Mouse (Mus musculus) C2C12 (cell line): ENCODE results near the gene Mapkapk2.

Experiments used
- CEBPB ChIP-seq: IDR thresholded peaks from one replicate; pipeline ENCODE4 v1.6.1; 2011; ENCODE audit warnings: low read depth, mild to moderate bottlenecking, control low read depth, moderate library complexity
- CTCF ChIP-seq: IDR thresholded peaks from one replicate; pipeline ENCODE4 v1.5.1; 2011; ENCODE audit not compliant: control insufficient read depth, insufficient read depth, insufficient read length
- FOSL1 ChIP-seq: IDR thresholded peaks from one replicate; pipeline ENCODE4 v1.8.0; 2011; ENCODE audit warnings: mild to moderate bottlenecking, low read length; ENCODE audit not compliant: poor library complexity, insufficient read depth, severe bottlenecking
- MAX ChIP-seq: IDR thresholded peaks from one replicate; pipeline ENCODE4 v1.6.1; 2011; ENCODE audit warnings: mild to moderate bottlenecking, control low read depth
- MYOD1 ChIP-seq: IDR thresholded peaks from one replicate; pipeline ENCODE4 v1.6.1; 2011; ENCODE audit warnings: low read depth; ENCODE audit not compliant: control insufficient read depth, insufficient read length
- USF1 ChIP-seq: IDR thresholded peaks from one replicate; pipeline ENCODE4 v1.6.1; 2011; ENCODE audit warnings: low read depth, mild to moderate bottlenecking, control low read depth, moderate library complexity

GRCm38 (mm10) chr1:131024900-131025842, 72.5 kb downstream of the Mapkapk2 start:
- TF ChIP-seq MYOD1 (no peak), CTCF (no peak), MAX (no peak), FOSL1 (no peak), USF1 (no peak), CEBPB (no peak)
